Mouse (Mus musculus): ENCODE measurements around the gene Flywch2. TPM values are rescaled to one million over a fixed set of nuclear protein-coding genes. Genes with fewer than 3 reads are reported as not detected.

Gene Flywch2
- polyA plus RNA-seq, 2 experiments = 41.2 to 46.3 TPM

DNA sequence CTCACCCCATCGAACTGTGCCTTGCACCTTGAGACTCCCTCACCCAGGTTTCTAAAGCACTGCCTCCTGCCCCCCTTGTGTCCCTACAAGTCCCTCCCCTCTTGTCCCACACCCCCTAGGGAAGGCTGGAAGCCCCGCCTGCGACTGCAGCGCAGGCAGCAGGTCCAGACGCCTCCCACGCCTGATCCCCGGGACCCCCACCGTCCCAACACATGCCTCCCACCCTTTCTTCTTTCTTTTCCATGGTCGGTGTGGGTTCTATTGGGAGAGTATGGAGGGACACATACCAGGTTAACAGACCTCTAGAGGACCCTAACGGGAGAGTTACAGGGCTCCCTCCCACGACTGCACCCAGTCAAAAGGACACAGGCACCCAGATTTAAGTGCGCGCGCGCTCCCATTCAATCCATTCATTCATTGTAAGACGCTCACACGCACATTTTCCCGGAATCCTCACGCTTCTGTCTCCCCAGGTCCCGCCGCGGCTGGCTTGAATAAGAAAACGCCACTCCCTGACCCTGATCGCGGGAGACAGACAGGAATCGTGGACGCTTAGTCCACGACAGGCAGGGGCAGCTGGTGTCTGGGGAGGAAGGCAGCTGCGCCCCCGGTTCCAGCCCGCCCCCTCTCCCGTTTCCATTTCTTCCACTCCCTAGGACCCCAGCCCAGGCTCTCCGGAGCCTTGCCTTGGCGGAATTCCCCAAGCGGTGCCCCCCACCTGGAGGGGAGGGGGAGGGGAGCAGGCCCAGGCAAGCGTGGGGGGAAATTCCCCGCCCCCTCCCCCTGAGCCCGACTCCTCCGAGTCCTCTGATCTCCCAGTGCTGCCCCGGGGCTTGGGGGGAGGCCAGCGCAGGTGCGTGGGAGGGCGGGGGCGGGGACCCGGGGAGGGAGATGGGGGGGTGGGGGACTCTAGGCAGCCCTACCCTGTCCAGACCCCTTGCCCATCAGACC, 40.3 kb downstream of the Flywch2 start, which contains the start of gene Kremen2:
Gene Kremen2 (minus strand): TSS at position 533 of the 951 bp plus-strand sequence.
- peaks cover 61% of the 10 kb centered on the region for H3K27me3 ChIP-seq (ENCODE audit: control insufficient read depth, insufficient read depth, low read length)
- H3K27ac ChIP-seq (replicated peaks; ENCODE audit: low read depth, low read length) = no peak within 1 kb of the TSS
- no peaks in the 10 kb centered on the region for H3K9me3 ChIP-seq (ENCODE audit: control insufficient read depth, low read length)
- H3K36me3 ChIP-seq (ENCODE audit: control insufficient read depth, insufficient read depth, low read length) = no peaks in the 10 kb centered on the region
- H3K4me1 ChIP-seq (ENCODE audit: control insufficient read depth, insufficient read depth, low read length) = peaks cover 20% of the 10 kb centered on the region
- H3K9ac ChIP-seq (ENCODE audit: low read depth, low read length, severe bottlenecking) = peak within 1 kb of the TSS; percentile 38
- 1% methylated on average over 35 of the region's 45 CpGs for WGBS
- TF ChIP-seq POLR2A (IDR thresholded peaks at IDR 0.05; ENCODE audit: borderline replicate concordance, extremely low read depth, insufficient read depth, insufficient read length) = no peak
- DNase-seq (ENCODE audit: low spot score) (no peak), ATAC-seq (ENCODE audit: low FRiP score, low read depth) (peak; percentile 30)
- peak within 1 kb of the TSS; percentile 41 for H3K4me2 ChIP-seq (replicated peaks; ENCODE audit: low read depth, low read length, severe bottlenecking)
- peak within 1 kb of the TSS; percentile 24 for H3K4me3 ChIP-seq (replicated peaks; ENCODE audit: low read length)

DNA sequence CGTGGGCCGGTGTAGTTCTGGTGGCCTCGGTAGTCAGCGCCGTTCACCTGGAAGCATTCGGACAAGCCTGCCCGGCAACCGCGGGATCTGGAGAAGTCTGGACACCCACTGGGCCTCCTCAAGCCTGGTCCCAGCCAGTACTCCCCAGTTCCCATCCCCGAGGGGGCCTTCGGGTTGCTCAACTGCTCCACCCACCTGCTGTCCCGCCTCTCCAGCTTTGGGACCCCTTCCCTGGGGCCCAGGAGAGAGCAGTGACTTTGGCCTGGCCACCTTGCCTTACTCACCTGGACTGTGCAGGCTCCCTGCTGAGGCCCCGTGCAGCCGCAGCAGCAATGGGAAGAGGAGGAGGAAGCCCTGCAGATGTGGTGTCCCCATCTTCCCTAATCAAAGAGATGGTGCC, 41.2 kb downstream of the Flywch2 start:
- Histone ChIP-seq H3K27ac (replicated peaks; ENCODE audit: low read depth, low read length) (no peak overlapping the region), H3K4me3 (replicated peaks; ENCODE audit: low read length) (peak overlapping the region; percentile 24), H3K36me3 (ENCODE audit: control insufficient read depth, insufficient read depth, low read length) (no peaks in the 10 kb centered on the region), H3K27me3 (ENCODE audit: control insufficient read depth, insufficient read depth, low read length) (peaks cover 70% of the 10 kb centered on the region), H3K9ac (ENCODE audit: low read depth, low read length, severe bottlenecking) (peak overlapping the region; percentile 38; the same call in 1 of the 2 replicates), H3K9me3 (ENCODE audit: control insufficient read depth, low read length) (no peaks in the 10 kb centered on the region), H3K4me1 (ENCODE audit: control insufficient read depth, insufficient read depth, low read length) (peaks cover 22% of the 10 kb centered on the region), H3K4me2 (replicated peaks; ENCODE audit: low read depth, low read length, severe bottlenecking) (peak overlapping the region; percentile 41; the same call in 1 of the 2 replicates)
- ATAC-seq (ENCODE audit: low FRiP score, low read depth) = no peak
- no peak for DNase-seq (ENCODE audit: low spot score)
- 4% methylated on average over 8 of the region's 14 CpGs for WGBS
- TF ChIP-seq POLR2A (IDR thresholded peaks at IDR 0.05; ENCODE audit: borderline replicate concordance, extremely low read depth, insufficient read depth, insufficient read length) = no peak

DNA sequence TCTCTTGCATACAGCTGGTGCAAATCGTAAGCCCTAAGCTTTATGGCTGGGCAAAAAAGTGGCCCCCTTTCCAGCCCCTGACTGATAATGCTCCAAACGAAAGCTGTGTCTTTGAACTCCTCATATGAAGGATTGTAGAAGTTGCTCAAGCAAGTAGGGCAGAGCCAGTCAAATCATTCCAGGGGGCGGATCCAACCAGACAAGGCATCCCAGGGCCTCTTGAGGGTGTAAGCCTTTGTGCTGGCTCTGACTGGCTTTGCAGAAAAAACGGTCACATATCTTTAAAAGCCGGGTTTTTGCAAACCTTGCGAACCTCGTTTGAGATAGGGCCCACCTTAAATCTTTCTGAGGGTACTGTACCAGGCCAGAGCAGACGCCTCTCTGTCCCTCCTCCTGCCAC, 41.8 kb downstream of the Flywch2 start:
- TF ChIP-seq POLR2A (IDR thresholded peaks at IDR 0.05; ENCODE audit: borderline replicate concordance, extremely low read depth, insufficient read depth, insufficient read length) = no peak
- no peaks in the 10 kb centered on the region for H3K36me3 ChIP-seq (ENCODE audit: control insufficient read depth, insufficient read depth, low read length)
- WGBS = 24% methylated on average over 8 of the region's 8 CpGs
- DNase-seq (ENCODE audit: low spot score) = no peak
- H3K4me1 ChIP-seq (ENCODE audit: control insufficient read depth, insufficient read depth, low read length) = peaks cover 28% of the 10 kb centered on the region
- peak overlapping the region; percentile 24; the same call in 1 of the 2 replicates for H3K4me3 ChIP-seq (replicated peaks; ENCODE audit: low read length)
- no peak overlapping the region for H3K27ac ChIP-seq (replicated peaks; ENCODE audit: low read depth, low read length)
- no peak for ATAC-seq (ENCODE audit: low FRiP score, low read depth)
- H3K4me2 ChIP-seq (replicated peaks; ENCODE audit: low read depth, low read length, severe bottlenecking) = no peak overlapping the region
- H3K9ac ChIP-seq (ENCODE audit: low read depth, low read length, severe bottlenecking) = 0 out of 2 replicates have a peak overlapping the region, but pooled peaks have one; percentile 38
- H3K9me3 ChIP-seq (ENCODE audit: control insufficient read depth, low read length) = no peaks in the 10 kb centered on the region
- H3K27me3 ChIP-seq (ENCODE audit: control insufficient read depth, insufficient read depth, low read length) = peaks cover 75% of the 10 kb centered on the region

DNA sequence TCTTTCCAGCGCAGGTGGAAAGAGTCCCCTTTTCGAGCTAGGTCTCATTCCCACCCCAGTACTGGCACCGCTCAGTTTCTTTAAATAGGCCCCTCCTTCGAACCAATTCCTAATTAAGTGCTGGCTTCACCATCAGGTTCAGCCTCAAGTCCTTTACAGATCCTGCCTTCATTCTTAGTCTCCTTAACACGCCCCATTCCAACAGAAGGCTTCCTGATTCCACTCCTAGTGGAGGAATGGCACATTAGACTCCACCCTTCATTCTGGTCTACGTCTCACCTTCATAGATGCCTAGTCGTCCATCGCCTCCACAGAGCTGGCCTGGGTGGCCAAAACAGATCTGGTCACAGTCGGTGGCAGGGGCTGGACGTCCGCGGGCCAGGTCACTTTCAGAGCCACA, 42.9 kb downstream of the Flywch2 start:
- Histone ChIP-seq H3K4me1 (ENCODE audit: control insufficient read depth, insufficient read depth, low read length) (peaks cover 29% of the 10 kb centered on the region), H3K9me3 (ENCODE audit: control insufficient read depth, low read length) (no peaks in the 10 kb centered on the region), H3K4me2 (replicated peaks; ENCODE audit: low read depth, low read length, severe bottlenecking) (peak overlapping the region; percentile 40), H3K9ac (ENCODE audit: low read depth, low read length, severe bottlenecking) (no peak overlapping the region), H3K4me3 (replicated peaks; ENCODE audit: low read length) (peak overlapping the region; percentile 32), H3K36me3 (ENCODE audit: control insufficient read depth, insufficient read depth, low read length) (no peaks in the 10 kb centered on the region), H3K27me3 (ENCODE audit: control insufficient read depth, insufficient read depth, low read length) (peaks cover 83% of the 10 kb centered on the region), H3K27ac (replicated peaks; ENCODE audit: low read depth, low read length) (no peak overlapping the region)
- DNase-seq (ENCODE audit: low spot score) (no peak), ATAC-seq (ENCODE audit: low FRiP score, low read depth) (no peak)
- TF ChIP-seq POLR2A (IDR thresholded peaks at IDR 0.05; ENCODE audit: borderline replicate concordance, extremely low read depth, insufficient read depth, insufficient read length) = no peak
- 63% methylated on average over 12 of the region's 12 CpGs for WGBS

DNA sequence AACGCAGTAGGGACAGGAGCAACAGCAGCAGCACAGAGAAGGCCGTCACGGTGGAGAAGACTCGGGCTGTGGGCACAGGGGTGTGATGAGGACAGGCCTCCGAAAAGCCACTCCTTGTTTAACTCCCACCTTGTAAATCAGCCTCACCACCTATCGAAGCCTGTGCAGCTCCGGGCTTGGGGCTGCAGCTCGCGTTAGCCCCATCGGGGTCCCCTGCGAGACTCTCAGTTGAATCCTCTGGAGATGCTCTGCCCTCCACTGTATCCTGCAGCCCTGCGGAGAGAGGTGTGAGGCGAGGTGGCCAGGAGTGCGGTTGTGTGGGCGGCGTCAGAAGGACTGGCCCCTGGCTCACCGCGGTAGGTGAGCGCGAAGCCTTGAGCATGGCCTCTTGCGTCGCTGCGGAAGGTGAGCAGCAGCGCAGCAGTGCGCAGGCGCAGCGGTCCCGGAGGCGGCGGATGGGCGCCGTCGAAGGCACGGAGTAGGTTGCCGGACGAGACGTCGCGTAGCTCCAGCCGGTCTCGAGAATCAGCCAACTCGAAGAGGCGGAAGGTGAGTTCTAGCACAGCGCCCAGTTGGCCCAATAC, 43.6 kb downstream of the Flywch2 start:
- ATAC-seq (ENCODE audit: low FRiP score, low read depth) = no peak
- H3K9me3 ChIP-seq (ENCODE audit: control insufficient read depth, low read length) = no peaks in the 10 kb centered on the region
- TF ChIP-seq POLR2A (IDR thresholded peaks at IDR 0.05; ENCODE audit: borderline replicate concordance, extremely low read depth, insufficient read depth, insufficient read length) = no peak
- H3K4me3 ChIP-seq (replicated peaks; ENCODE audit: low read length) = peak overlapping the region; percentile 32
- H3K27ac ChIP-seq (replicated peaks; ENCODE audit: low read depth, low read length) = no peak overlapping the region
- H3K4me1 ChIP-seq (ENCODE audit: control insufficient read depth, insufficient read depth, low read length) = peaks cover 29% of the 10 kb centered on the region
- no peaks in the 10 kb centered on the region for H3K36me3 ChIP-seq (ENCODE audit: control insufficient read depth, insufficient read depth, low read length)
- 11% methylated on average over 44 of the region's 44 CpGs for WGBS
- DNase-seq (ENCODE audit: low spot score) = no peak
- peaks cover 83% of the 10 kb centered on the region for H3K27me3 ChIP-seq (ENCODE audit: control insufficient read depth, insufficient read depth, low read length)
- no peak overlapping the region for H3K9ac ChIP-seq (ENCODE audit: low read depth, low read length, severe bottlenecking)
- peak overlapping the region; percentile 40 for H3K4me2 ChIP-seq (replicated peaks; ENCODE audit: low read depth, low read length, severe bottlenecking)

All from limb, embryonic 14.5 days (tissue).